Mouse (Mus musculus) midbrain, embryonic 11.5 days (tissue): ENCODE measurements at regions not wholly inside any gene's neighbourhood (a gene's known extent, or its start where the extent isn't known, plus 50 kb on each side); places are given as distances from the start of the nearest gene placed in this dataset.

ENCODE experiments used
- ATAC-seq: fragments of 200-750 bp; cut with Nextera tagmentation; 2 replicates; pipeline ENCODE4 v1.8.0; 2017; ENCODE audit warnings: moderate TSS enrichment, moderate library complexity; ENCODE audit not compliant: low FRiP score
- DNase-seq: peaks from one replicate; pipeline ENCODE4 v3.0.0; 2015; ENCODE audit warnings: low spot score; ENCODE audit errors: missing footprints
- H3K27ac ChIP-seq: fragments of 300-500 bp; sonication (generic); 2 replicates; pipeline ENCODE4 v1.5.1; 2014; ENCODE audit warnings: low read depth, low read length
- H3K27me3 ChIP-seq: fragments of 300-500 bp; sonication (generic); 2 replicates; pipeline ENCODE4 v1.6.1; 2014; ENCODE audit warnings: mild to moderate bottlenecking, low read length, moderate library complexity, mixed read lengths; ENCODE audit not compliant: control insufficient read depth, insufficient read depth
- H3K36me3 ChIP-seq: fragments of 300-500 bp; sonication (generic); 2 replicates; pipeline ENCODE4 v1.6.1; 2014; ENCODE audit warnings: mild to moderate bottlenecking, low read length, moderate library complexity, mixed read lengths; ENCODE audit not compliant: control insufficient read depth, insufficient read depth
- H3K4me1 ChIP-seq: fragments of 300-500 bp; sonication (generic); 2 replicates; pipeline ENCODE4 v1.6.1; 2014; ENCODE audit warnings: low read length; ENCODE audit not compliant: control insufficient read depth, insufficient read depth
- H3K4me2 ChIP-seq: fragments of 300-500 bp; sonication (generic); 2 replicates; pipeline ENCODE4 v1.6.1; 2014; ENCODE audit warnings: mild to moderate bottlenecking, moderate library complexity
- H3K4me3 ChIP-seq: fragments of 300-500 bp; sonication (generic); 2 replicates; pipeline ENCODE4 v1.5.1; 2014; ENCODE audit warnings: low read depth, low read length
- H3K9ac ChIP-seq: fragments of 300-500 bp; sonication (generic); 2 replicates; pipeline ENCODE4 v1.6.1; 2014; ENCODE audit warnings: low read length
- H3K9me3 ChIP-seq: fragments of 300-500 bp; sonication (generic); 2 replicates; pipeline ENCODE4 v1.6.1; 2016; ENCODE audit warnings: low read length; ENCODE audit not compliant: control insufficient read depth
- WGBS: fragments of 180-500 bp; shearing (Covaris S2); extraction: QIAGEN DNeasy Blood & Tissue Kit; methylation state at CpG from one replicate; pipeline ENCODE4 v1.1.7; 2014; 5-methylcytosine and 5-hydroxymethylcytosine counted together

GRCm38 (mm10) chr14:88842746-88843145 lies 371.6 kb upstream of the Pcdh20 start:
- WGBS = 50% methylated on average over 1 of the region's 1 CpGs
- no peaks in the 10 kb centered on the region for H3K36me3 ChIP-seq
- no peaks in the 10 kb centered on the region for H3K9me3 ChIP-seq
- no peak overlapping the region for H3K4me3 ChIP-seq
- H3K4me1 ChIP-seq = no peaks in the 10 kb centered on the region
- H3K9ac ChIP-seq = no peak overlapping the region
- H3K27ac ChIP-seq = no peak overlapping the region
- no peaks in the 10 kb centered on the region for H3K27me3 ChIP-seq
- H3K4me2 ChIP-seq = no peak overlapping the region
- ATAC-seq = peak; percentile 50; the same call in 1 of the 2 replicates
- peak; percentile 35 for DNase-seq

GRCm38 (mm10) chr14:88805699-88806098 lies 334.5 kb upstream of the Pcdh20 start:
- peak; percentile 82 for ATAC-seq
- DNase-seq = peak; percentile 44
- WGBS = 58% methylated on average over 1 of the region's 1 CpGs
- Histone ChIP-seq H3K36me3 (no peaks in the 10 kb centered on the region), H3K4me3 (no peak overlapping the region), H3K27ac (no peak overlapping the region), H3K9me3 (no peaks in the 10 kb centered on the region), H3K27me3 (no peaks in the 10 kb centered on the region), H3K4me1 (no peaks in the 10 kb centered on the region), H3K9ac (no peak overlapping the region), H3K4me2 (no peak overlapping the region)

- Histone ChIP-seq H3K4me1 (no peaks in the 10 kb centered on the region), H3K27me3 (no peaks in the 10 kb centered on the region), H3K36me3 (no peaks in the 10 kb centered on the region), H3K4me2 (no peak overlapping the region), H3K4me3 (no peak overlapping the region), H3K27ac (no peak overlapping the region), H3K9ac (no peak overlapping the region), H3K9me3 (no peaks in the 10 kb centered on the region)
- ATAC-seq (no peak), DNase-seq (no peak)
- 89% methylated on average over 1 of the region's 1 CpGs for WGBS
Measured at GRCm38 (mm10) chr14:88801328-88801727, 330.1 kb upstream of the Pcdh20 start.

- H3K9ac ChIP-seq = no peak overlapping the region
- no peak overlapping the region for H3K4me3 ChIP-seq
- no peaks in the 10 kb centered on the region for H3K9me3 ChIP-seq
- DNase-seq (peak; percentile 26), ATAC-seq (no peak)
- no peak overlapping the region for H3K27ac ChIP-seq
- H3K4me1 ChIP-seq = no peaks in the 10 kb centered on the region
- H3K4me2 ChIP-seq = no peak overlapping the region
- no peaks in the 10 kb centered on the region for H3K36me3 ChIP-seq
- H3K27me3 ChIP-seq = no peaks in the 10 kb centered on the region
Measured at GRCm38 (mm10) chr14:88800493-88800892, 329.3 kb upstream of the Pcdh20 start.
